Mouse (Mus musculus): ENCODE data around the gene Exog. TPM values are rescaled to one million over a fixed set of nuclear protein-coding genes. Genes with fewer than 3 reads are reported as not detected.

Gene Exog
- polyA plus RNA-seq, 1 experiment, result 8.3 TPM

DNA sequence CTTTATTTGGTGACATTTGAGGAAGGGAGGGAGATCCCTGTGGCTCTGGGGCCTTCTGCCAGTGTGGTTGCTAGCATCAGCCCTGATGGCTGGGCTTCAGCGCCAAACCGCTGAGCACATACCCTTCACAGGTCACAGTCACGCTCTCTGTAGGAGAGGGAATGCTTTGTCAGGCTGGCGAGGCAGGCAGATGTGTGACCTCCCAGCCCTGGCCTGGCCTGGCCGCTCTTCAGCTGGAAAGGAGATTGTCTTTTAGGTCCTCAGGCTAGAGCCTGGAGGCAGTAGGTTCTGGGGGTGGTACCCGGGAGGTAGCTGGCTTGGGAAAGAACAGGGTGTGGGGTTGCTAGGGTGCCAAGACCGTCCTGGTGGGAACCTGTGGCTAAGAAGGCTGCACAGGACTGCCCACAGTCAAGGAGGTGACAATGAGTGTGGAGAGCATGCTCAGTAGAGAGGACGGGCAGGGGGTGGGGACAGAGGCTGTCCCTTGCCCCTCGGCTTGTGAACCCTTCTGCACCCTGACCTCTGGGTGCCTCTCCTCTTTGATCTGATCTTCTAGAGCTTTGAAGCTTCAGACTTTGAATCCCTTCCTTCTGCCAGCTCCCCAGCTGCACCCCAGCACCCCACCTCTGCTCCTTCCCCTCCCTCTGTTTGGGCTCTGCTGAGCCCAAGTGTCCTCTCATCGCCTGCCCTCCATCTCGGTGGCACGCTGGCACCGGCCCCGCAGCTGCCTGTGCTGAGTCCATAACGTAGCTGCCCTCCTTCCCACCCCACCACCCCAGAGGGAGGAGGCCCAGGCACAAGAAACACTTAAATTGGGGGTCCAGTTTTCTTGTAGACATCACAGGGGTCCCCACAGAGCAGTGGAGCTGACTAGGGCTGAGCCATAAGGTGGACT lies 30.2 kb downstream of the Exog start:
- TF ChIP-seq CTCF (IDR thresholded peaks at IDR 0.05; ENCODE audit: borderline replicate concordance, insufficient read depth, low read length), result no peak
- TF ChIP-seq POLR2A (IDR thresholded peaks at IDR 0.05; ENCODE audit: low read depth, low read length), result no peak

DNA sequence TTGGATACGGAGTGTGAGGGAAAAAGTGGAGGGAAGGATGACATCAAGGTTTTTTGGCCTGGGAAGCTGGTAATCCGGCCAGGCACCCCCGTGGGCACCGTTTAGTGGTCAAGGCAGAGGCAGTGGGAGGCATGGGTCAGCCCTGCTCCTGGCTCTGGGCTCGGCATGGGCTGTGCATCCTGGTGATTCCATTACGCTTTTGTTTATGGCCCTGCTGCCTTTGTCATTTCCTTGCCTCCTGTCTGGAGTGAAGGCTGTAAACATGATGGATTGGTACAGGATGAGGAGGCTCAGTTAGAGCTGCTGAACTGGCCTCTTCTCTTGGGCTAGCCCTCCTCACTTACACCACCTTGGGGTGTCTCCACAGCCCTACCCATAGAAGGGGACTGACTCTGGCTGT lies 33.0 kb downstream of the Exog start:
- TF ChIP-seq POLR2A (IDR thresholded peaks at IDR 0.05; ENCODE audit: low read depth, low read length) (no peak), CTCF (IDR thresholded peaks at IDR 0.05; ENCODE audit: borderline replicate concordance, insufficient read depth, low read length) (no peak)
- no peak overlapping the region for H3K4me3 ChIP-seq (ENCODE audit: insufficient read depth, low read length)
- no peak overlapping the region for H3K27ac ChIP-seq (ENCODE audit: insufficient read depth, low read length)
- no peaks in the 10 kb centered on the region for H3K4me1 ChIP-seq (ENCODE audit: control insufficient read depth, insufficient read depth, low read length)

More for the DNA sequence above, 30.2 kb downstream of the Exog start:
- Histone ChIP-seq H3K27ac (ENCODE audit: insufficient read depth, low read length) (no peak overlapping the region), H3K4me1 (ENCODE audit: control insufficient read depth, insufficient read depth, low read length) (no peaks in the 10 kb centered on the region), H3K4me3 (ENCODE audit: insufficient read depth, low read length) (no peak overlapping the region)

DNA sequence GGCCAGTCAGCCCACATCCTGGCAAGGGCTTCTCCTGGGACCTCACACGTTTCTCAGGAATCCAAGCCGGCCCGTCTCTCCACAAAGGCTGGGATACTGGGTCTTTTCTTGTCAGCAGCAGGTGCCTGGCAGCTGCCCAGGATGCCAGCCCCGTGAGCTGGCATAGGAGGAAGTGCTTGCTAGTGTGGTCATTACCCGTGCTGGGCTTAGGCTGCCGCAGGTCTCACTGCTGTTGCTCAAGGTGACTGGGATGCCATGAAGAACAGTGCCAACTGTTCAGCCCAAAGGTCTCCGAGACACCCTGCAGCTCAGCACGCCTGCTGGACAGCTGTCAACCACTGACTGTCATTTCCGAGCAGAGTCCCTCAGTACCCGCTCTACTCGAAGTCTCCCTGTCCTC lies 33.6 kb downstream of the Exog start:
- H3K27ac ChIP-seq (ENCODE audit: insufficient read depth, low read length), result no peak overlapping the region
- no peaks in the 10 kb centered on the region for H3K4me1 ChIP-seq (ENCODE audit: control insufficient read depth, insufficient read depth, low read length)
- H3K4me3 ChIP-seq (ENCODE audit: insufficient read depth, low read length), result no peak overlapping the region
- TF ChIP-seq CTCF (IDR thresholded peaks at IDR 0.05; ENCODE audit: borderline replicate concordance, insufficient read depth, low read length) (no peak), POLR2A (IDR thresholded peaks at IDR 0.05; ENCODE audit: low read depth, low read length) (no peak)

DNA sequence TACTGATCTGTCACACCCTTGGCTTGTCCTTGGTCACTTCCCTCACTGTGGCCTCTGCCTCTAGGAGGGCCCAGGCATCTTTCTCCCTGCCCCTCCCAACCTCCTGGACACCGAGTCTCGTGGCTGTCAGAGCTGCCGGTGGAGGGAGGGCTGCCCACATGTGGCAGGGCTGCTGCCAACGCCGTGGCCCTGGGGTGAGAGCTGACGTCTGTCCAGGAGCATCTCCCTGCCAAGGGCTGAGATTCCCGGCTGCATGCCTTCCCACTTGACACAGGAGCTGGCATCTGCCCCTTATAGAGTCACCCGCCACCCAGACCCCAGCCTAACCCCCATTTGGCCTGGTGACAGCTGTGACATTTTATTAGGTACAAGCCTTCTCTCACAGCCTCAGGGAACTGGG lies 34.6 kb downstream of the Exog start:
- Histone ChIP-seq H3K27ac (ENCODE audit: insufficient read depth, low read length) (no peak overlapping the region), H3K4me3 (ENCODE audit: insufficient read depth, low read length) (no peak overlapping the region), H3K4me1 (ENCODE audit: control insufficient read depth, insufficient read depth, low read length) (no peaks in the 10 kb centered on the region)
- no peak for TF ChIP-seq CTCF (IDR thresholded peaks at IDR 0.05; ENCODE audit: borderline replicate concordance, insufficient read depth, low read length)
- no peak for TF ChIP-seq POLR2A (IDR thresholded peaks at IDR 0.05; ENCODE audit: low read depth, low read length)

DNA sequence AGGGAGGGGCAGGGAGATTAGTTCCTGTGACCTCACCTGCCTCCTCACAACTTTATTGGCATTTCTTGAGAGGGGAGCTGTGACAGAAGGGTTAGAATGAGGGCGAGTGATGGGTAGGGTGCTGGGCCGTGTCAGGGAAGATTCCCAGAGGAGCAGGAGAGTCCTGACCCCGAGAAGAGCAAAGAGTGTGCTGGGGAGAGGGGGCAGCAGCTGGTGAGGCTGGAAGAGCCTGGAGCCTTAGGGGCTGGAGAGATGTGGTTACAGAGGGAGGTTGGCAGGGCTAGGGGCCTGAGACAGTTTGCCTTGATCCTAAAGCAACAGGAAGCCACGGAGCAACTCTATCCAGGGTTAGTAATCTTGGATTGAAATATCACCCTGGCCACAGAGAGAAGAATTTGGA lies 36.9 kb downstream of the Exog start:
- H3K27ac ChIP-seq (ENCODE audit: insufficient read depth, low read length), result no peak overlapping the region
- TF ChIP-seq POLR2A (IDR thresholded peaks at IDR 0.05; ENCODE audit: low read depth, low read length), result no peak
- no peak for TF ChIP-seq CTCF (IDR thresholded peaks at IDR 0.05; ENCODE audit: borderline replicate concordance, insufficient read depth, low read length)
- H3K4me3 ChIP-seq (ENCODE audit: insufficient read depth, low read length), result no peak overlapping the region
- no peaks in the 10 kb centered on the region for H3K4me1 ChIP-seq (ENCODE audit: control insufficient read depth, insufficient read depth, low read length)

DNA sequence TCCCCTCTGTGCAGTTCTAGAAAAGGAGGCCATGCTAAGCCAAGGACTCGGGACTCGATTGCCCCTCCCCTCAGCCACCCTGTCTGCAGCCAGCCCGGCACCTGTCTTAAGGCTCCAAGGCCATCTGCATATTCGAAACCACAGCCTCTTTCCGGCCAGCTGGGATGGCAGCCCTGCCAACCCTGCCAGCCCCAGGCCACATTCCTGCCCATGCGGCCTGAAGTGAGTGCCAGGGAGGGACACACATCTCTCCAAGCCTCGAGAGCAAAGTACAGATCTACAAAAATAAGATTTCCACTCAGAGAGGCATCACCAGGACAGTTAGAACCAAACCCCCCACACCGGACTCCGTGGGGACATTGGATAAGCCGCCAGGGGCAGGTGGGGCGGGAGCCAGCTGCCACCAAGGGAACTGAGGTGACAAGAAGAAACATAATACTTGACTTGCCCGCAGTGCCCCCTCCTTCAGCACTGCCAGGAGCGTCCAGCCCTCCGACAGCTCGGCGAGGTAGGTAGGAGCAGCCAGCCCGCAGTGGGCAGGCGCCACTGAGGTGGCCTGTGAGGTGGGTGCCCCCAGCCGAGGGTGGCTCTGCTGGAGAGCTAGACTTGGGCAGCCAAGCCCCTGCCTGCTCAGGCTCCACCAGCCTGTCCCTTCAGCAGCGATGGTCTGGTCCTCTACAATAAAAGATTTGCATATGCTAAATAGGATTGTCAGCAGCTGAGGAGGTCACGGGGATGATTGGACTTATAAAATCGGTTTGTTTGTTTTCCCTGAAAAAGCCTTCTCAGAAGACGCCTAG lies 39.0 kb downstream of the Exog start:
- Histone ChIP-seq H3K27ac (ENCODE audit: insufficient read depth, low read length) (no peak overlapping the region), H3K4me3 (ENCODE audit: insufficient read depth, low read length) (no peak overlapping the region), H3K4me1 (ENCODE audit: control insufficient read depth, insufficient read depth, low read length) (no peaks in the 10 kb centered on the region)
- TF ChIP-seq CTCF (IDR thresholded peaks at IDR 0.05; ENCODE audit: borderline replicate concordance, insufficient read depth, low read length) (no peak), POLR2A (IDR thresholded peaks at IDR 0.05; ENCODE audit: low read depth, low read length) (no peak)

DNA sequence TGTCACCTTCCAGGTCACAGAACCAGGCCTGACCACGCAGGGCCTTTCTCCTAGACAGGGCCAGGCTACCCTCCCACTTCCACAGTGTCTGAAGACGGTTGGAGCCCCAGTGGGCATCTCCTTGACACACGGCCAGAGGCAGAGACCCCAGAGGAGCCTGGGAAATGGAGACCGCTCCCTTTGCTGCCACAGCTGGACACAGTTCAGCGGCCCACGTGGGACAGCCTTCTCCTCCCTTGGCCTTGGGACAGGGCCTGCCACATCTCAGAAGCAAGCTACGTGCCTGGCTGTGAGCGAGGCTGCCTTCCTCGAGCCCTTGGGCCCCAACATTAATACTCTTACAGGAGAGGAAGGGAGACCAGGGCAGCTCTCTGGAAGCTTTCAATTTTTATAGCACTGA lies 39.7 kb downstream of the Exog start:
- no peak overlapping the region for H3K27ac ChIP-seq (ENCODE audit: insufficient read depth, low read length)

DNA sequence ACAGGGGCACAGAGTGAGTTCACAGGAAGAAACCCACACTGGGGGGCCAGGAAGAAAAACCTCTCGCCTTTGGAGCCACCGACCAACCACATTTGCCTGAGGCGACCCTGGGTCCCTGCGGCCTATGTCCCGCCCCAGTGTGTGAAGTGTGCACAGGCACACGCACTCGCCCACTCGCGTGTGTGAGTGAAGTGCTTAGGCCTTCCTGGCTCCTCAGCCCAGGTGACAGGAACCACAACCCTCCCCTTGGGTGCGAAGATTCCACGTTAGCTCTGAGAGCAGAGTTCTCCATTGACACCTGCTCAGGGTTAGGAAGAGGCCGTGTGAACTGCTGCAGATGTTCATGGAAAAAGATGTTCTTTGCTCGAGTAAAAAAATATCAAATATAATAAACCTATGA lies 40.1 kb downstream of the Exog start:
- Histone ChIP-seq H3K4me3 (ENCODE audit: insufficient read depth, low read length) (no peak overlapping the region), H3K4me1 (ENCODE audit: control insufficient read depth, insufficient read depth, low read length) (no peaks in the 10 kb centered on the region), H3K27ac (ENCODE audit: insufficient read depth, low read length) (no peak overlapping the region)
- TF ChIP-seq POLR2A (IDR thresholded peaks at IDR 0.05; ENCODE audit: low read depth, low read length), result no peak
- TF ChIP-seq CTCF (IDR thresholded peaks at IDR 0.05; ENCODE audit: borderline replicate concordance, insufficient read depth, low read length), result no peak

More for the DNA sequence above, 39.7 kb downstream of the Exog start:
- no peak for TF ChIP-seq CTCF (IDR thresholded peaks at IDR 0.05; ENCODE audit: borderline replicate concordance, insufficient read depth, low read length)
- no peak for TF ChIP-seq POLR2A (IDR thresholded peaks at IDR 0.05; ENCODE audit: low read depth, low read length)
- H3K4me1 ChIP-seq (ENCODE audit: control insufficient read depth, insufficient read depth, low read length), result no peaks in the 10 kb centered on the region
- no peak overlapping the region for H3K4me3 ChIP-seq (ENCODE audit: insufficient read depth, low read length)

DNA sequence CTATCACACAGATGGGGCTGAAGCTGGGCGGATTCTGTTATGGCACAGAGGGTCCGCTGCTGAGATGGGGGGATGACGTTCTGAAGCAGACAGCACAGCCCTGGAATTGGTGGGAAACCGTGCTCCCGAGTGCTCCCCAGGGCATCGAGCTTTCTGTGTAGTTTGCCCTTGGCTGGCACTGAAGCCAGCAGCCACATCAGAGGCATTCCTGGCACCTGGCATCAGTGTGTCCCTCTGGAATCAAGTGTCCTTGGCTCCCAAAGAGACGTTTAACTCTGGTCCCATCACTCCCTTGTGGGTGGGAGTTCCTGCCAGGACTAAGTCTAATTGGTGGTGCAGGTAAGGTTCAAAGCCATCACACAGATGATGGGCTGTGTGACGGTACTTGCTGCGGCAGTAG lies 51.6 kb downstream of the Exog start:
- Histone ChIP-seq H3K4me3 (ENCODE audit: insufficient read depth, low read length) (no peak overlapping the region), H3K4me1 (ENCODE audit: control insufficient read depth, insufficient read depth, low read length) (no peaks in the 10 kb centered on the region), H3K27ac (ENCODE audit: insufficient read depth, low read length) (no peak overlapping the region)
- TF ChIP-seq POLR2A (IDR thresholded peaks at IDR 0.05; ENCODE audit: low read depth, low read length) (no peak), CTCF (IDR thresholded peaks at IDR 0.05; ENCODE audit: borderline replicate concordance, insufficient read depth, low read length) (no peak)

DNA sequence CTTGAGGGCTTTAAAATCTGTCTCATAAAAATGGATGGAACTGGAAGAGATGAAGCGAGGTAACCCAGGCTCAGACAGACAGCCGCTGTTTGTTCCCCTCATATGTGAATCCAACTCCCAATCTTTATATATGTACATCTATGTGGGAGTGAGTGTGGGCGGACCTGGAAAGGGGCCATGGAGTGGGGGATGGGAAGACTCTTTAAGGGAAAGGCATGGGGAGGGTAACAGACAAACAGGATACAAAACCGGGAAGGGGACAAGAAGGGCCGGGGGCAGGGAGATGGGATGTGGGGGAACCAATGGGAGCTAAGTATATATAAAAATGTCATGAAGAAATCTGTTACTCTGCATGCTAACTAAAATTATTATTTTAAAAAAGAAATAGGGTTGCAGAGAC lies 52.2 kb downstream of the Exog start:
- no peak for TF ChIP-seq CTCF (IDR thresholded peaks at IDR 0.05; ENCODE audit: borderline replicate concordance, insufficient read depth, low read length)
- no peak for TF ChIP-seq POLR2A (IDR thresholded peaks at IDR 0.05; ENCODE audit: low read depth, low read length)
- H3K4me1 ChIP-seq (ENCODE audit: control insufficient read depth, insufficient read depth, low read length), result no peaks in the 10 kb centered on the region
- H3K27ac ChIP-seq (ENCODE audit: insufficient read depth, low read length), result no peak overlapping the region
- no peak overlapping the region for H3K4me3 ChIP-seq (ENCODE audit: insufficient read depth, low read length)

Measured in embryonic fibroblast, embryonic 13.5 days (primary cell).